Mouse (Mus musculus): Measurements from ENCODE around the gene Grm4. TPM values are rescaled to one million over a fixed set of nuclear protein-coding genes. Genes with fewer than 3 reads are reported as not detected.

Gene Grm4
- polyA plus RNA-seq, 1 experiment from 2014 or later = 10.1 TPM

- 0 out of 2 replicates have a peak overlapping the region, but pooled peaks have one; percentile 16 for H3K9ac ChIP-seq (replicated peaks; ENCODE audit: low read length)
These were observed 54.6 kb downstream of the Grm4 start for GRCm38 (mm10) chr17:27466620-27467019.

GRCm38 (mm10) chr17:27465924-27466323, 55.3 kb downstream of the Grm4 start:
- H3K4me1 ChIP-seq (ENCODE audit: control insufficient read depth, insufficient read depth, low read length) = peaks cover 24% of the 10 kb centered on the region
- H3K4me3 ChIP-seq (replicated peaks; ENCODE audit: low read depth, low read length) = no peak overlapping the region
- H3K9ac ChIP-seq (replicated peaks; ENCODE audit: low read length) = 0 out of 2 replicates have a peak overlapping the region, but pooled peaks have one; percentile 16
- H3K27me3 ChIP-seq (ENCODE audit: control insufficient read depth, insufficient read depth, low read length) = no peaks in the 10 kb centered on the region
- no peak overlapping the region for H3K4me2 ChIP-seq (ENCODE audit: low read length)
- peak overlapping the region; percentile 78 for H3K27ac ChIP-seq (replicated peaks; ENCODE audit: low read depth, low read length)
- ATAC-seq (ENCODE audit: low FRiP score, low TSS enrichment) (peak; percentile 55; the same call in 1 of the 2 replicates), DNase-seq (peak; percentile 68)
- 51% methylated on average over 8 of the region's 8 CpGs for WGBS
- no peaks in the 10 kb centered on the region for H3K36me3 ChIP-seq (ENCODE audit: control insufficient read depth, insufficient read depth, low read length)
- no peaks in the 10 kb centered on the region for H3K9me3 ChIP-seq (ENCODE audit: control insufficient read depth, low read length)

More at GRCm38 (mm10) chr17:27466620-27467019, 54.6 kb downstream of the Grm4 start:
- no peaks in the 10 kb centered on the region for H3K27me3 ChIP-seq (ENCODE audit: control insufficient read depth, insufficient read depth, low read length)
- no peaks in the 10 kb centered on the region for H3K9me3 ChIP-seq (ENCODE audit: control insufficient read depth, low read length)
- peaks cover 24% of the 10 kb centered on the region for H3K4me1 ChIP-seq (ENCODE audit: control insufficient read depth, insufficient read depth, low read length)
- DNase-seq (peak; percentile 55), ATAC-seq (ENCODE audit: low FRiP score, low TSS enrichment) (no peak)
- H3K4me3 ChIP-seq (replicated peaks; ENCODE audit: low read depth, low read length) = no peak overlapping the region
- no peak overlapping the region for H3K4me2 ChIP-seq (ENCODE audit: low read length)
- H3K27ac ChIP-seq (replicated peaks; ENCODE audit: low read depth, low read length) = peak overlapping the region; percentile 78
- H3K36me3 ChIP-seq (ENCODE audit: control insufficient read depth, insufficient read depth, low read length) = no peaks in the 10 kb centered on the region
- WGBS = 31% methylated on average over 6 of the region's 6 CpGs

GRCm38 (mm10) chr17:27464327-27464962, 56.8 kb downstream of the Grm4 start:
- Histone ChIP-seq H3K9ac (replicated peaks; ENCODE audit: low read length) (no peak overlapping the region), H3K4me2 (ENCODE audit: low read length) (no peak overlapping the region), H3K27me3 (ENCODE audit: control insufficient read depth, insufficient read depth, low read length) (no peaks in the 10 kb centered on the region), H3K27ac (replicated peaks; ENCODE audit: low read depth, low read length) (peak overlapping the region; percentile 55; the same call in 1 of the 2 replicates), H3K4me1 (ENCODE audit: control insufficient read depth, insufficient read depth, low read length) (peaks cover 24% of the 10 kb centered on the region), H3K9me3 (ENCODE audit: control insufficient read depth, low read length) (no peaks in the 10 kb centered on the region), H3K36me3 (ENCODE audit: control insufficient read depth, insufficient read depth, low read length) (no peaks in the 10 kb centered on the region), H3K4me3 (replicated peaks; ENCODE audit: low read depth, low read length) (no peak overlapping the region)
- WGBS = 45% methylated on average over 8 of the region's 8 CpGs
- peak; percentile 45 for DNase-seq
- no peak for ATAC-seq (ENCODE audit: low FRiP score, low TSS enrichment)

GRCm38 (mm10) chr17:27459979-27460378, 61.2 kb downstream of the Grm4 start:
- Histone ChIP-seq H3K9me3 (ENCODE audit: control insufficient read depth, low read length) (no peaks in the 10 kb centered on the region), H3K27ac (replicated peaks; ENCODE audit: low read depth, low read length) (no peak overlapping the region), H3K9ac (replicated peaks; ENCODE audit: low read length) (no peak overlapping the region), H3K4me2 (ENCODE audit: low read length) (no peak overlapping the region), H3K4me1 (ENCODE audit: control insufficient read depth, insufficient read depth, low read length) (peaks cover 9% of the 10 kb centered on the region; the same call in 1 of the 2 replicates), H3K27me3 (ENCODE audit: control insufficient read depth, insufficient read depth, low read length) (no peaks in the 10 kb centered on the region), H3K36me3 (ENCODE audit: control insufficient read depth, insufficient read depth, low read length) (no peaks in the 10 kb centered on the region), H3K4me3 (replicated peaks; ENCODE audit: low read depth, low read length) (no peak overlapping the region)
- ATAC-seq (ENCODE audit: low FRiP score, low TSS enrichment) (no peak), DNase-seq (no peak)
- WGBS = 79% methylated on average over 10 of the region's 10 CpGs

DNA sequence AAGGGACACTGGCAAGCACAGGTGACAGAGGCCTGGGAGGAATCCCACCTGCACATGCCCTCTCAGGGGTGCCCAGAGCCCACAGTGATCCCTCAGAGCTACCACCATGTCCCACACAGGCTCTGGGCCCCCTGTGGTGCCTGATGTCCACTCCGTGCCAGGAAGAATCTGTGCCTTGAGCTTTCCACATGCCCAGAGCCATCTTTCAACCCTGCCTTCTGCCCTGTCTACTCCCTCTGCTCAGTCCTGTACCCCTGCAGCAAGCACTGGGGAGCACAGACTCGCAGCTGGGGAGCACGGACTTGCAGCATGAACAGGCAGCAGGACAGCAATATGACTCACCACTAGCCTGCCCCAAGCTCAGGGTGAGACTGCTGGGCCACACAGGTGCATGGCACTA, 62.0 kb downstream of the Grm4 start:
- ATAC-seq (ENCODE audit: low FRiP score, low TSS enrichment) = no peak
- Histone ChIP-seq H3K4me2 (ENCODE audit: low read length) (no peak overlapping the region), H3K4me1 (ENCODE audit: control insufficient read depth, insufficient read depth, low read length) (peaks cover 6% of the 10 kb centered on the region; the same call in 1 of the 2 replicates), H3K4me3 (replicated peaks; ENCODE audit: low read depth, low read length) (no peak overlapping the region), H3K9ac (replicated peaks; ENCODE audit: low read length) (no peak overlapping the region), H3K27me3 (ENCODE audit: control insufficient read depth, insufficient read depth, low read length) (no peaks in the 10 kb centered on the region), H3K27ac (replicated peaks; ENCODE audit: low read depth, low read length) (no peak overlapping the region), H3K36me3 (ENCODE audit: control insufficient read depth, insufficient read depth, low read length) (no peaks in the 10 kb centered on the region), H3K9me3 (ENCODE audit: control insufficient read depth, low read length) (no peaks in the 10 kb centered on the region)
- no peak for DNase-seq
- WGBS = 82% methylated on average over 3 of the region's 3 CpGs

GRCm38 (mm10) chr17:27457863-27458494, 63.2 kb downstream of the Grm4 start:
- Histone ChIP-seq H3K9me3 (ENCODE audit: control insufficient read depth, low read length) (no peaks in the 10 kb centered on the region), H3K9ac (replicated peaks; ENCODE audit: low read length) (no peak overlapping the region), H3K4me1 (ENCODE audit: control insufficient read depth, insufficient read depth, low read length) (no peaks in the 10 kb centered on the region), H3K27ac (replicated peaks; ENCODE audit: low read depth, low read length) (no peak overlapping the region), H3K4me3 (replicated peaks; ENCODE audit: low read depth, low read length) (no peak overlapping the region), H3K4me2 (ENCODE audit: low read length) (no peak overlapping the region), H3K36me3 (ENCODE audit: control insufficient read depth, insufficient read depth, low read length) (no peaks in the 10 kb centered on the region), H3K27me3 (ENCODE audit: control insufficient read depth, insufficient read depth, low read length) (no peaks in the 10 kb centered on the region)
- ATAC-seq (ENCODE audit: low FRiP score, low TSS enrichment) = no peak
- no peak for DNase-seq
- whole genome bisulfite sequencing = 85% methylated on average over 3 of the region's 3 CpGs

- WGBS = 92% methylated on average over 9 of the region's 9 CpGs
- H3K36me3 ChIP-seq (ENCODE audit: control insufficient read depth, insufficient read depth, low read length) = no peaks in the 10 kb centered on the region; the same call in 1 of the 2 replicates
- DNase-seq = no peak
- H3K27ac ChIP-seq (replicated peaks; ENCODE audit: low read depth, low read length) = no peak overlapping the region
- H3K9me3 ChIP-seq (ENCODE audit: control insufficient read depth, low read length) = no peaks in the 10 kb centered on the region
- H3K4me3 ChIP-seq (replicated peaks; ENCODE audit: low read depth, low read length) = no peak overlapping the region
- no peak overlapping the region for H3K9ac ChIP-seq (replicated peaks; ENCODE audit: low read length)
- H3K4me1 ChIP-seq (ENCODE audit: control insufficient read depth, insufficient read depth, low read length) = no peaks in the 10 kb centered on the region
- ATAC-seq (ENCODE audit: low FRiP score, low TSS enrichment) = no peak
- no peak overlapping the region for H3K4me2 ChIP-seq (ENCODE audit: low read length)
- H3K27me3 ChIP-seq (ENCODE audit: control insufficient read depth, insufficient read depth, low read length) = no peaks in the 10 kb centered on the region
These were observed 64.1 kb downstream of the Grm4 start for GRCm38 (mm10) chr17:27457038-27457577.

GRCm38 (mm10) chr17:27456364-27456763, 64.8 kb downstream of the Grm4 start:
- H3K4me1 ChIP-seq (ENCODE audit: control insufficient read depth, insufficient read depth, low read length) = no peaks in the 10 kb centered on the region
- no peak for DNase-seq
- H3K4me3 ChIP-seq (replicated peaks; ENCODE audit: low read depth, low read length) = no peak overlapping the region
- no peak overlapping the region for H3K9ac ChIP-seq (replicated peaks; ENCODE audit: low read length)
- no peak for ATAC-seq (ENCODE audit: low FRiP score, low TSS enrichment)
- H3K27me3 ChIP-seq (ENCODE audit: control insufficient read depth, insufficient read depth, low read length) = no peaks in the 10 kb centered on the region
- WGBS = 51% methylated on average over 11 of the region's 11 CpGs
- H3K9me3 ChIP-seq (ENCODE audit: control insufficient read depth, low read length) = no peaks in the 10 kb centered on the region
- H3K4me2 ChIP-seq (ENCODE audit: low read length) = no peak overlapping the region
- no peak overlapping the region for H3K27ac ChIP-seq (replicated peaks; ENCODE audit: low read depth, low read length)
- H3K36me3 ChIP-seq (ENCODE audit: control insufficient read depth, insufficient read depth, low read length) = no peaks in the 10 kb centered on the region; the same call in 1 of the 2 replicates
